Mouse (Mus musculus): ENCODE results near the gene Kirrel.

- TF ChIP-seq POLR2A (IDR thresholded peaks at IDR 0.05; ENCODE audit: low read depth, low read length) (no peak), CTCF (IDR thresholded peaks at IDR 0.05; ENCODE audit: extremely low read depth, insufficient read length, insufficient replicate concordance, low read depth, low read length) (no peak)
These were observed 13.6 kb downstream of the Kirrel start for GRCm38 (mm10) chr3:87160819-87161509.

Measured in small intestine, adult 2 months (tissue).